Mouse (Mus musculus) spleen, adult 2 months (tissue): ENCODE data around the gene Ano5.

ENCODE experiments used
- CTCF ChIP-seq: fragments of 200-500 bp; IDR thresholded peaks from 2 replicates; pipeline ENCODE4 v1.5.1; 2011; ENCODE audit warnings: mild to moderate bottlenecking, inconsistent platforms; ENCODE audit not compliant: insufficient read depth, insufficient read length, insufficient replicate concordance; ENCODE audit errors: extremely low read depth
- POLR2A ChIP-seq: fragments of 200-500 bp; IDR thresholded peaks from 2 replicates; pipeline ENCODE4 v1.6.1; 2011; ENCODE audit warnings: low read depth, low read length, inconsistent platforms

DNA sequence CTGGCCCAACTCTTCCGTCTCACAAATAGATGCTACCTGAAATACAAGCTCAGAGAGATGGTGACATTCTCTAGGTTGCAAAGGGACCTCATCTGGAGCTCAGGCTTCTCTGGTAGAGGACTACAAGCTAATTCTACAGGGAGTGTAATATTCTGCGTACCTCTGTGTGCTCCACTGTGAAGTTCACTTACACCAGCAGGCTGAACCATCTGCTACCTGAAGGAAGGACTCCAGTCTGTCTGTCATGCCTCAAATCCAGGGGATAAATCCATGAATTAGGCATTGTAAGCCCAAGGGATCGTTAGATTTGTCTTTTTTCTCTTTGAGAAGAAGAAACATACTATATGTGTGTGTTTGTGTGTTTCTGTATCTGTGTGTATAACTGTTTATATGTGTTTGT lies 120.3 kb downstream of the Ano5 start:
- no peak for TF ChIP-seq CTCF
- TF ChIP-seq POLR2A, result no peak
